Mouse (Mus musculus) neutrophil, adult 5-6 weeks (primary cell): Measurements from ENCODE around the gene Astn2. TPM values are rescaled to one million over a fixed set of nuclear protein-coding genes. Genes with fewer than 3 reads are reported as not detected.

Experiments
- ATAC-seq: fragments of 151-379, 151-347 bp; 2 replicates; pipeline ENCODE4 v1.8.0; 2017; ENCODE audit warnings: mild to moderate bottlenecking, moderate TSS enrichment; ENCODE audit not compliant: insufficient number of reproducible peaks, poor library complexity, low FRiP score, severe bottlenecking; ENCODE audit errors: extremely low read depth
- total RNA-seq: library from RNA; stranded (forward); fragments of 200-1000 nt; gene quantifications from 2 replicates; pipeline ENCODE4 v1.2.3, GENCODE M21; 2017

The Astn2 gene
- total RNA-seq, 1 experiment from 2014 or later = not detected

GRCm38 (mm10) chr4:66215170-66215618, 189.2 kb downstream of the Astn2 start:
- ATAC-seq = no peak

GRCm38 (mm10) chr4:66189636-66190035, 214.8 kb downstream of the Astn2 start:
- no peak for ATAC-seq

- ATAC-seq = no peak
Observed at GRCm38 (mm10) chr4:66175887-66176533, 228.4 kb downstream of the Astn2 start.

GRCm38 (mm10) chr4:66171583-66171982, 232.8 kb downstream of the Astn2 start:
- no peak for ATAC-seq

- ATAC-seq = no peak
Observed at GRCm38 (mm10) chr4:66170787-66171186, 233.6 kb downstream of the Astn2 start.

- ATAC-seq = no peak
Observed at GRCm38 (mm10) chr4:66169485-66169884, 234.9 kb downstream of the Astn2 start.

- ATAC-seq = no peak
Observed at GRCm38 (mm10) chr4:66158714-66159113, 245.7 kb downstream of the Astn2 start.

- no peak for ATAC-seq
Observed at GRCm38 (mm10) chr4:66157439-66158113, 246.8 kb downstream of the Astn2 start.

- ATAC-seq = no peak
Observed at GRCm38 (mm10) chr4:66146546-66146945, 257.9 kb downstream of the Astn2 start.

GRCm38 (mm10) chr4:66126181-66126580, 278.2 kb downstream of the Astn2 start:
- ATAC-seq = no peak

- ATAC-seq = no peak
Observed at GRCm38 (mm10) chr4:66122766-66123358, 281.5 kb downstream of the Astn2 start.

GRCm38 (mm10) chr4:66114243-66114642, 290.2 kb downstream of the Astn2 start:
- no peak for ATAC-seq

- no peak for ATAC-seq
Observed at GRCm38 (mm10) chr4:66102037-66102436, 302.4 kb downstream of the Astn2 start.

GRCm38 (mm10) chr4:66097629-66098028, 306.8 kb downstream of the Astn2 start:
- ATAC-seq = no peak

GRCm38 (mm10) chr4:66096104-66096503, 308.3 kb downstream of the Astn2 start:
- no peak for ATAC-seq

GRCm38 (mm10) chr4:66057161-66057560, 347.2 kb downstream of the Astn2 start:
- ATAC-seq = no peak

- ATAC-seq = no peak
Observed at GRCm38 (mm10) chr4:66055690-66056089, 348.7 kb downstream of the Astn2 start.

GRCm38 (mm10) chr4:66043014-66043672, 361.3 kb downstream of the Astn2 start:
- ATAC-seq = no peak

GRCm38 (mm10) chr4:66033826-66034225, 370.6 kb downstream of the Astn2 start:
- no peak for ATAC-seq
